Mouse (Mus musculus) liver, embryonic 15.5 days (tissue): ENCODE results near the gene She. TPM values are rescaled to one million over a fixed set of nuclear protein-coding genes. Genes with fewer than 3 reads are reported as not detected.
A peak's percentile ranks its signal among the peaks of the same experiment; 100 is the strongest.
"Not testable (repeated sequence)": the region's sequence is repeated elsewhere in the genome, so short reads cannot be mapped to it uniquely, and the experiment has no call there.

Source experiments
- ATAC-seq: fragments of 200-750 bp; cut with Nextera tagmentation; 2 replicates; pipeline ENCODE4 v1.8.0; 2017; ENCODE audit warnings: moderate number of reproducible peaks, mild to moderate bottlenecking, moderate library complexity; ENCODE audit not compliant: insufficient read depth
- H3K27ac ChIP-seq: fragments of 300-500 bp; sonication (generic); replicated peaks from 2 replicates; pipeline ENCODE4 v1.5.1; 2015; ENCODE audit warnings: mild to moderate bottlenecking, inconsistent platforms
- H3K27me3 ChIP-seq: fragments of 300-500 bp; sonication (generic); 2 replicates; pipeline ENCODE4 v1.6.1; 2015; ENCODE audit warnings: mild to moderate bottlenecking, inconsistent platforms
- H3K36me3 ChIP-seq: fragments of 300-500 bp; sonication (generic); replicated peaks from 2 replicates; pipeline ENCODE4 v1.6.1; 2015; ENCODE audit warnings: moderate library complexity, mild to moderate bottlenecking, inconsistent platforms
- H3K4me1 ChIP-seq: fragments of 300-500 bp; sonication (generic); replicated peaks from 2 replicates; pipeline ENCODE4 v1.6.1; 2015; ENCODE audit warnings: inconsistent platforms
- H3K4me2 ChIP-seq: fragments of 300-500 bp; sonication (generic); 2 replicates; pipeline ENCODE4 v1.6.1; 2015; ENCODE audit warnings: moderate library complexity, mild to moderate bottlenecking, inconsistent platforms
- H3K4me3 ChIP-seq: fragments of 300-500 bp; sonication (generic); replicated peaks from 2 replicates; pipeline ENCODE4 v1.5.1; 2015; ENCODE audit warnings: mild to moderate bottlenecking, inconsistent platforms
- H3K9ac ChIP-seq: fragments of 300-500 bp; sonication (generic); 2 replicates; pipeline ENCODE4 v1.6.1; 2015; ENCODE audit warnings: moderate library complexity, mild to moderate bottlenecking, inconsistent platforms
- H3K9me3 ChIP-seq: fragments of 300-500 bp; sonication (generic); replicated peaks from 2 replicates; pipeline ENCODE4 v1.6.1; 2016; ENCODE audit warnings: inconsistent platforms
- WGBS: fragments of 180-500 bp; shearing (Covaris S2); methylation state at CpG from one replicate; pipeline ENCODE4 v1.1.7; 2015; ENCODE audit warnings: mixed read lengths; ENCODE audit not compliant: insufficient replicate concordance; 5-methylcytosine and 5-hydroxymethylcytosine counted together
- polyA plus RNA-seq: library from polyadenylated mRNA; unstranded; fragments of >200 nt; fragmentation: Nextera tagmentation; extraction: Ambion mirVana; gene quantifications from 2 replicates; pipeline ENCODE4 v1.2.1, GENCODE M21; 2015

Gene She
- polyA plus RNA-seq, 1 experiment from 2014 or later: 0.93 TPM

DNA sequence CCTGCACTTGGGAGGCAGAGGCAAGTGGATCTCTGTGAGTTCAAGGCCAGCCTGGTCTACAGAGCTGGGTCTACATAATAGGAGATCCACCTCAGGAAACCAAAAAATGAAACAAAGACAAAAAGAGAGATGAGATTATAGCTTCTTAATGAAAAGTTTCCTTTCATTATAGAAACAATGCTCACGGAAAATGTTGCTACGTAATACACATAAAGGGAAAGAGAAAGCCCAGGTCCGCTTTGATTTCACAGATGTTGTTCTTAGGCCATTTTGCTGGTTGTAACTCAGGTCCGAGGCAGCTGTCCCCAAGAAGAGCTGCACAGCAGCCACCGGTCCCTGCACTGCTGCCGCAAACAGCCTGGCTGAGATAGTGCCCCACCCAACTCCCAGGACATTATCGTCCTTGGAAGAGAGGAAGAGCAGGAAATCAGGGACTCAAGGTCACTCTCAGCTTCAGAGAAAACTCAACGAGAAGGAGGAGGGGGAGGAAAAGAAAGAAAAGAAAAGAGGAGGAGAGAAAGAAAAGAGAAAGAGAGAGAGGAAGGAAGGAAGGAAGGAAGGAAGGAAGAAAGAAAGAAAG, 31.1 kb downstream of the She start:
- ATAC-seq: no peak
- Histone ChIP-seq H3K9me3 (no peaks in the 10 kb centered on the region), H3K36me3 (no peaks in the 10 kb centered on the region), H3K27me3 (0 out of 2 replicates have a peak, but pooled peaks cover 24% of the 10 kb centered on the region), H3K4me2 (no peak overlapping the region), H3K4me1 (peaks cover 19% of the 10 kb centered on the region), H3K27ac (no peak overlapping the region), H3K9ac (no peak overlapping the region), H3K4me3 (no peak overlapping the region)
- whole genome bisulfite sequencing: 61% methylated on average over 8 of the region's 8 CpGs

DNA sequence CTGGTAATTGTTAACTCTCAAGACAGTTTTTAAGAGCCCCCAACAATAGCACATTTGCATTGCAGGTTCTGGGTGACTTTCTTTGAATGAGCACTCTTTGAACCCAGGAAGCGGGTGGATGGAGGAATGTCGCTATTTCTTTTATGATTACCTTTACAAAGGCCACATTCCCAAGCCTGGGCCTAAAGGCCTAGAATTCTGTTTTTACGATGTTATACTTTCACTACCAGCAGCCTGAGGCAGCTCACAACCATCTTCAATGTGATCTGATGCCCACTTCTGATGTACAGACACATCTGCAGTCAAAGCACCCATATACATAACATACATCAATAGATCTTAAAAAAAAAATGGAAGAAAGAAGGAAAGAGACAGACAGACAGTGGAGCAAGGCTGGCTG, 32.1 kb downstream of the She start:
- WGBS: 67% methylated on average over 3 of the region's 3 CpGs
- not testable (repeated sequence) for H3K4me2 ChIP-seq, H3K27ac ChIP-seq, H3K4me3 ChIP-seq, H3K36me3 ChIP-seq, H3K9ac ChIP-seq, H3K9me3 ChIP-seq, ATAC-seq
- H3K4me1 ChIP-seq: peaks cover 20% of the 10 kb centered on the region
- H3K27me3 ChIP-seq: 0 out of 2 replicates have a peak, but pooled peaks cover 24% of the 10 kb centered on the region

DNA sequence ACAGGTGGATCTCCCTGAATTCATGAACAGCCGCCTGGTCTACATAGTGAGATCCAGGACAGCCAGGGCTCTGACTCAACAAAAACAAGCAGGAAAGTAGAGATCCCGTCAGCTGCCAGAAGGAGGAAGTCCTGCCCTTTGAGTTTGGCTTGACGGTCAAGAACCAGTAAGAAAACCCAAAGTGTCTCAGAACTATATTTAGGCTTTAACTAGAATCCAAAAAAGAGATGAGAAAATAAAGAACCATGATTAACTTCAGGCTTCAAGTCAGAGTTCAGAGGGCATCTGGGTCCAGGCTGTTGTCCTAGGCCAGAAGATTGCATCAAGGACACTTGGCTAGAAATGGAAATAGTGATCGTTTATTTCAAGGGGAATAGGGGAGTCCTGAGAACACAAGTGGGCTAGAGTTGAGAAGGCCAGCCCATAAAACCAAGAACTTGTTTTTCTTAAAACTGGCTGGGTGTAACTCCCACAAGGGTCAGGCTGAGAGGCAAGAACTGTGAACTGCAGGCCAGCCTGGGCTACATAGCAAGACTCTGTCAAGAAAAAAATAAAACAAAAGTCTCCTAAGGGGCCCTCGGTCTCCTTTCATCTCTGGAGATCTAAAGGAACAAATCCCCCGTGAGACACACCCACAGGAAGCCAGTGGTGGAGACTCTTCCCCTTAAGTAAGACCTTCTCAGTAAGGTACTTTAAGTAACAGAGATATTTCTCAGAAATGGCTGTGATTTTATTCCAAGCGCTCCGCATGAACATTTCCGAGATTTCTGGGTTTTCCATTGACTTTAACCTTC, 32.7 kb downstream of the She start:
- WGBS: 36% methylated on average over 9 of the region's 9 CpGs
- H3K4me3 ChIP-seq: no peak overlapping the region
- peak overlapping the region; percentile 6; the same call in 1 of the 2 replicates for H3K4me2 ChIP-seq
- no peak overlapping the region for H3K9ac ChIP-seq
- 0 out of 2 replicates have a peak, but pooled peaks cover 20% of the 10 kb centered on the region for H3K27me3 ChIP-seq
- no peaks in the 10 kb centered on the region for H3K36me3 ChIP-seq
- H3K27ac ChIP-seq: no peak overlapping the region
- peaks cover 26% of the 10 kb centered on the region for H3K4me1 ChIP-seq
- no peak for ATAC-seq
- H3K9me3 ChIP-seq: no peaks in the 10 kb centered on the region

DNA sequence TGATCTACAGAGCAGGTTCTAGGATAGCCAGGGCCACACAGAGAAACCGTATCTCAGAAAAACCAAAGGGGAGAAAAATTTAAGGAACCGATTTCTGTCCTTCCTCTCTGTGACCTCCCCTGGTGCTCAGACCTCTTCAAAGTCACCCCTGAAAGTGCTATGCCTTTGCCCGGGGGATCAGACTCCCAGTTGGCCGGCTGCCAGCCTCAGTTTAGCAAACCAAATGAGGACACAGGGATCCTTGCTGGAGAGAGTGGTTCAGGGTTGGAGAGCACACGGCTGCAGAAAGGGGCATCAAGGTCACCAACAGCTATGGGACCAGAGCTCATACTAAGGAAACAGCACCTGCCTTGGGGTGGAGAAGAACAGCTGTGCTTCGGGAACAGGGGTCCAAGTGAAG, 33.9 kb downstream of the She start:
- Histone ChIP-seq H3K4me2 (no peak overlapping the region), H3K27me3 (0 out of 2 replicates have a peak, but pooled peaks cover 13% of the 10 kb centered on the region), H3K4me1 (peaks cover 36% of the 10 kb centered on the region), H3K4me3 (no peak overlapping the region), H3K9me3 (no peaks in the 10 kb centered on the region), H3K9ac (no peak overlapping the region), H3K36me3 (no peaks in the 10 kb centered on the region), H3K27ac (no peak overlapping the region)
- ATAC-seq: no peak
- WGBS: 48% methylated on average over 6 of the region's 6 CpGs

DNA sequence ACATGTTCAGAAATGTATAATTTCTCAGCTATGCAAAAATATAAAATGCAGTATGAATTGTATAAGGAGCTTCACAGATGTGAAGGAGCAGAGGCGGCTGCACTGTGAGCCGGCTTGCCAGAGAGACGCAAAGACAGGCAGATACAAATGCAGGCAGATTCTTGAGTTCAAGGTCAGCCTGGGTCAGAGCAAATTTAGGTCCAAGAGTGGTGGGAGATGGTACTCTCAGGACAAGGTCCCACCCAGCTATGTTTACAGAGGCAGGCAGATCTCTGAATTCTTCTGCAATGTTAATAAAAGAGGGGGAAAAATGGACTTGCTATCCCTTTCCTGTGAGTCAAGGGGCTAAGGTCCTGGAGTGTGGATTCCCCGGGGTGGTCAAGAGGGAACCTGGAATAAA, 34.6 kb downstream of the She start:
- Histone ChIP-seq H3K27me3 (0 out of 2 replicates have a peak, but pooled peaks cover 6% of the 10 kb centered on the region), H3K4me3 (no peak overlapping the region), H3K9me3 (no peaks in the 10 kb centered on the region), H3K36me3 (no peaks in the 10 kb centered on the region), H3K4me2 (no peak overlapping the region), H3K9ac (no peak overlapping the region), H3K4me1 (peaks cover 43% of the 10 kb centered on the region), H3K27ac (no peak overlapping the region)
- 74% methylated on average over 4 of the region's 4 CpGs for WGBS
- ATAC-seq: no peak

DNA sequence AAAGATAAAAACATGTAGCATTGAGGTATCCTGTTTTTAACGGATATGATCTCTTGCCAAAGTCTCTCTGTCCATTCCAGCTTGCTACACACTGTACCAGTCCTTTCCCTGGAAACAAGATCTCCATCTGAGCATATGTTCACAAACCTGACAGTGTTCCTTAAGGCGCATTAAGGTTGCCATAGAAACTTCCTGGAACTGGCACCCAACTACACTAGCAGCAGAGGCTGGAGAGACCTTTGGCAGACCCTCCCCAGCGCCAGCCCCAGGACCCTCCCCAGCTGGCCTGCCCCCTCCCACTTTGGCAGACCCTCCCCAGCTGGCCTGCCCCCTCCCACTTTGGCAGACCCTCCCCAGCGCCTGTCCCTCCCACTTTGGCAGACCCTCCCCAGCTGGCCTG, 36.5 kb downstream of the She start:
- 83% methylated on average over 4 of the region's 4 CpGs for WGBS
- no peak overlapping the region for H3K4me2 ChIP-seq
- H3K27ac ChIP-seq: no peak overlapping the region

DNA sequence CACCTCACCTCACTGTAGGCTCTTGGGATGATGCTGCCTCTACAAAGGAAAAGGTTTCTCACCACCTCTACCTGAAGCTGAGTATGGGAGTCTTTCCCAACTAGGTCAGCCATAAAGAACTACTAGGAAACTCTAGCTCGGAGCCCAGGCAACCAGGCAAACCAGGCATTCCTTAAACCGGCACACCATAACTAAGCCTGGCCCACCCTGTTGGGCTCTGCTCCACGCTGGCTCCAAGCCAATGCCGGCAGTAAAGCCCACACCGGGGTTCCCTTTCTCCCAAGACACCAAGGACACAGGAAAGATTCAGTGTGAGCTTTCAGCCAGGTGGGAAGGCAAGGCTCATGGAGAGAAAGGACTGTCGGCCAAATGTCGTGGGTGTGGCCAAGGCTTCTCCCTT, 37.2 kb downstream of the She start:
- Histone ChIP-seq H3K4me2 (no peak overlapping the region), H3K27me3 (no peaks in the 10 kb centered on the region), H3K9ac (no peak overlapping the region), H3K9me3 (no peaks in the 10 kb centered on the region), H3K4me1 (peaks cover 64% of the 10 kb centered on the region), H3K27ac (no peak overlapping the region), H3K4me3 (no peak overlapping the region), H3K36me3 (peaks cover 6% of the 10 kb centered on the region; the same call in 1 of the 2 replicates)
- ATAC-seq: no peak
- 56% methylated on average over 7 of the region's 7 CpGs for WGBS

More for the DNA sequence above, 36.5 kb downstream of the She start:
- Histone ChIP-seq H3K4me1 (peaks cover 58% of the 10 kb centered on the region), H3K4me3 (no peak overlapping the region), H3K9ac (no peak overlapping the region), H3K36me3 (no peaks in the 10 kb centered on the region), H3K9me3 (no peaks in the 10 kb centered on the region), H3K27me3 (no peaks in the 10 kb centered on the region)
- ATAC-seq: no peak

DNA sequence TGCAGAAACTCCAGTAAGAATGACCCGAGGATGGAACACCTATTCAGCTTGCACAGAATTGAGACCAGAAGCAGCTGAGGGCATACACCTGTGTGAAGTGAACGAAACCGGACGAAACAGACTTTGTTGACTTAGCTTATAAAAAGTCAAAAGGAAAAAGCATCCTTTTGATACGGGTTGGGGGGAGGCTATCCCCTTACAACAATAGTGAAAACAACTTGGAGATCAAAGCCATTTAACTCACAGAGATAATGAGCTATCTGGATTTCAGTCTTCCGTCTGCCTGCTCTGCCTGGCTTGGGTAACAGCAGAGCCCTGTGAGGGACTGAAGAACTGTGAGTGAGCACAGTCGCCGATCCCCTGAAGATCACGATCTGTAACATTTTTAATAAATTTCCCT, 37.8 kb downstream of the She start:
- WGBS: 60% methylated on average over 9 of the region's 9 CpGs
- Histone ChIP-seq H3K4me1 (peaks cover 68% of the 10 kb centered on the region), H3K27ac (0 out of 2 replicates have a peak overlapping the region, but pooled peaks have one; percentile 66)

DNA sequence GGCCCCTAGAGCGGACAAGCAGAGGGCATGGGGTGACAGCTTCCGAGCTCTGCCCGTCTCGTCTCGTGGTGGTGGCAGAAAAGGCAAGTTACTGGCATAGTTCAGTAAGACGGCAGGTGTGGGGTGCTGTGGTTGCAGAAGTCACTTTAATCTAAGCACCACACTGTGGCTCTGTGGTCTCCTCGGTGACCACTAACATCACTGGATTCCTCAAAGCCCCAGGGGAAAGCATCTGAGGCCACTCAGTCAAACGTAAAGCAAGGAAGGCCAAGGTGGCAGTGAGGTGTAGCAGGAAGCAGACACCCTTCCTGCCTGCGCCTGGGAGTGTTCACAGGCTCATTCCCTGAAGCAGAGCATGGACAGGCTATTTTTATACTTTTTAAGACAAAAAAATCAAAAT, 38.4 kb downstream of the She start:
- Histone ChIP-seq H3K9me3 (no peaks in the 10 kb centered on the region), H3K4me1 (peaks cover 69% of the 10 kb centered on the region), H3K4me2 (no peak overlapping the region), H3K9ac (no peak overlapping the region), H3K27me3 (no peaks in the 10 kb centered on the region), H3K27ac (peak overlapping the region; percentile 66; the same call in 1 of the 2 replicates), H3K36me3 (peaks cover 9% of the 10 kb centered on the region; the same call in 1 of the 2 replicates), H3K4me3 (no peak overlapping the region)
- WGBS: 39% methylated on average over 9 of the region's 9 CpGs
- no peak for ATAC-seq

More for the DNA sequence above, 37.8 kb downstream of the She start:
- Histone ChIP-seq H3K9ac (no peak overlapping the region), H3K4me3 (no peak overlapping the region), H3K36me3 (peaks cover 7% of the 10 kb centered on the region; the same call in 1 of the 2 replicates), H3K27me3 (no peaks in the 10 kb centered on the region), H3K9me3 (no peaks in the 10 kb centered on the region), H3K4me2 (no peak overlapping the region)
- no peak for ATAC-seq

DNA sequence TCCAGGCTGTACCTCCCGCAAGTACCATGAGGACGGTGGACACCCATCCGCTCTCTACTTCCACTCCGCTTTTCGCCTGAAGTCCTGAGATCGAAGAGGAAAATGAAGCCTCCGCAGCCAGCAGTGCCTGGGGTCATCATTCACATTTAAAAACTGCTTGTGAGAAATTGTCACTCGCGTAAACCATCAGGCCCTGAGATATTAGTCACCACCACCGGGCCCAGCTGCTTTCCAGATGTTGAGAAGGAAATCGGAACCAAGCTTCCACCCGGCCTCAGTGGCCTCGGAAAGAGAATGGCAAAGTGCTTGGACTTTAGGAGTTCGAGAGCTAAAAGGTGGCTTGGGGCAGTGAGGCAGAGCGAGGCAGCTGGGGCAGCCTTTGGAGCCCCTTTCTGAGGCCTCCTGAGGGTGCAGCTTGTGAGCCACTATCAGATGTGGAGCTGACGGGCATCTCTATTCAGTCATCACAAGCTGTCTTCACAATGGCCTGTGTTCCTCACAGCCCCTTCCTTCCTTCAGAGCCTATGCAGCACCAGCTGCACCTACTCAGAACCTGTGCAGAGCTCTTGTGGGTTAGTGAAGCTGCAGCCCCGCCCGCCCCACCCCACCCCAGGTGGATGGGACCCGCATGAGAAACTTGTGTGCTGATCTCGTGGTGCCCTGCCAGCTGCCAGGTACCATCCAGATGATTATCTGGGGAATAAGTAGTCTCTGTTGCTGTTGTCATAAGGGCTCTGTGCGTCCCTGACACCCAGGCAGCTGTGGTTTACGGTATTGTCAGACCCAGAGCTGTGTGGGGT, 39.5 kb downstream of the She start:
- Histone ChIP-seq H3K36me3 (peaks cover 10% of the 10 kb centered on the region; the same call in 1 of the 2 replicates), H3K9me3 (no peaks in the 10 kb centered on the region), H3K27me3 (no peaks in the 10 kb centered on the region), H3K4me1 (peaks cover 62% of the 10 kb centered on the region), H3K4me2 (peak overlapping the region; percentile 58), H3K27ac (peak overlapping the region; percentile 91), H3K9ac (peak overlapping the region; percentile 30; the same call in 1 of the 2 replicates), H3K4me3 (peak overlapping the region; percentile 17)
- 64% methylated on average over 22 of the region's 22 CpGs for WGBS
- peak; percentile 64 for ATAC-seq
